Comparison of ENCODE assay signal across 28 mouse cellular contexts in the genomic region with DNA sequence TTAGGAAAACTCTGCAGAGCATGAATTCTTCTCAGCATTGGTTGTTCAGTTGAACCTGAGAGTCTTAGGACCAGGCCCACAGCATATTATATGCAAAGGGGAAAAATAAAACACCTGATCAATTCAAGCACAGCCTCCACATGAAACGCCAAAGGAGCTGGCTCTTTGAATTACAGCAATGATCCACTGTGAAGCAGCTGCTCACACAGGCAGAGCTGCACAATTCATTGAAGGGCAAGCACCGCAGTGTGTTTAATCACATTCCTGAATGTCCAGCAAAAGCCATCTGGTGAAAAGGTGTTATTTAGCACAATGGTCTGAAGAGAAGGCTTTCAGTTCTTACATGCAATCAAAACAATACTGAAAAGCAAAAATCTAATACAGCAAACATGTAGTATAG.
DNase-seq lines count a peak whose midpoint lies in the region; ATAC-seq and TF ChIP-seq lines count a peak whose summit lies in the region.
"Had no signal": no experiment of that assay in that cellular context is flagged by ENCODE, and none has a peak within 500 bp of the region (broad histone marks: within the 10 kb centered on the region; RNA-seq: fewer than 3 reads in every experiment).

No protein-coding gene starts in this region.

- 34% methylated on average over 2 of the region's 2 CpGs for WGBS in forebrain, embryonic 14.5 days
- WGBS in forebrain, embryonic 10.5 days, result 61% methylated on average over 2 of the region's 2 CpGs
- WGBS in midbrain, embryonic 12.5 days, result 52% methylated on average over 2 of the region's 2 CpGs
- WGBS in midbrain, embryonic 15.5 days, result 31% methylated on average over 2 of the region's 2 CpGs

- ATAC-seq in forebrain, embryonic 14.5 days, result no peak
- ATAC-seq in midbrain, embryonic 12.5 days (ENCODE audit: low FRiP score, low read depth), result peak; percentile 47; the same call in 1 of the 2 replicates
- ATAC-seq in midbrain, embryonic 15.5 days (replicated peaks), result no peak
- ATAC-seq: forebrain, postnatal 0 days; intestine, embryonic 15.5 days; Patski had no signal

- no peaks in the 10 kb centered on the region for H3K27me3 ChIP-seq in forebrain, embryonic 14.5 days (replicated peaks; ENCODE audit: control insufficient read depth, insufficient read depth, low read length)
- no peaks in the 10 kb centered on the region for H3K27me3 ChIP-seq in forebrain, embryonic 10.5 days (ENCODE audit: poor library complexity, severe bottlenecking)
- no peaks in the 10 kb centered on the region for H3K27me3 ChIP-seq in midbrain, embryonic 12.5 days
- H3K27me3 ChIP-seq in midbrain, embryonic 15.5 days (replicated peaks), result no peaks in the 10 kb centered on the region
- H3K27me3 ChIP-seq: hindbrain, embryonic 13.5 days; intestine, embryonic 15.5 days; limb, embryonic 13.5 days; lung, embryonic 15.5 days had no signal

- no peak overlapping the region for H3K4me2 ChIP-seq in forebrain, embryonic 14.5 days (ENCODE audit: low read length)
- H3K4me2 ChIP-seq in midbrain, embryonic 12.5 days (replicated peaks), result no peak overlapping the region
- H3K4me2 ChIP-seq in midbrain, embryonic 15.5 days, result no peak overlapping the region
- H3K4me2 ChIP-seq: hindbrain, embryonic 13.5 days; intestine, embryonic 15.5 days; limb, embryonic 13.5 days; liver, embryonic 11.5 days; lung, embryonic 15.5 days had no signal

- H3K36me3 ChIP-seq in forebrain, embryonic 14.5 days (ENCODE audit: control insufficient read depth, insufficient read depth, low read length), result no peaks in the 10 kb centered on the region
- no peaks in the 10 kb centered on the region for H3K36me3 ChIP-seq in forebrain, embryonic 10.5 days (replicated peaks)
- H3K36me3 ChIP-seq in midbrain, embryonic 12.5 days, result no peaks in the 10 kb centered on the region
- H3K36me3 ChIP-seq in midbrain, embryonic 15.5 days (replicated peaks), result no peaks in the 10 kb centered on the region
- H3K36me3 ChIP-seq: hindbrain, embryonic 13.5 days; intestine, embryonic 15.5 days; limb, embryonic 13.5 days; lung, embryonic 15.5 days had no signal

- no peaks in the 10 kb centered on the region for H3K4me1 ChIP-seq in forebrain, embryonic 14.5 days (ENCODE audit: control insufficient read depth, insufficient read depth, low read length)
- H3K4me1 ChIP-seq in forebrain, embryonic 10.5 days, result no peaks in the 10 kb centered on the region
- H3K4me1 ChIP-seq in midbrain, embryonic 12.5 days, result no peaks in the 10 kb centered on the region
- no peaks in the 10 kb centered on the region for H3K4me1 ChIP-seq in midbrain, embryonic 15.5 days
- H3K4me1 ChIP-seq: hindbrain, embryonic 13.5 days; intestine, embryonic 15.5 days; limb, embryonic 13.5 days; lung, embryonic 15.5 days had no signal

- no peaks in the 10 kb centered on the region for H3K9me3 ChIP-seq in forebrain, embryonic 14.5 days (replicated peaks; ENCODE audit: control insufficient read depth, low read length)
- no peaks in the 10 kb centered on the region for H3K9me3 ChIP-seq in forebrain, embryonic 10.5 days
- no peaks in the 10 kb centered on the region for H3K9me3 ChIP-seq in midbrain, embryonic 12.5 days
- H3K9me3 ChIP-seq in midbrain, embryonic 15.5 days, result no peaks in the 10 kb centered on the region
- H3K9me3 ChIP-seq: hindbrain, embryonic 13.5 days; intestine, embryonic 15.5 days; limb, embryonic 13.5 days; lung, embryonic 15.5 days had no signal

- no peak for TF ChIP-seq CTCF in brain, embryonic 14.5 days (IDR thresholded peaks at IDR 0.05; ENCODE audit: borderline replicate concordance, extremely low read depth, insufficient read depth, insufficient read length)

- no peak overlapping the region for H3K27ac ChIP-seq in forebrain, embryonic 14.5 days (ENCODE audit: low read depth, low read length)
- H3K27ac ChIP-seq in forebrain, embryonic 10.5 days, result no peak overlapping the region
- no peak overlapping the region for H3K27ac ChIP-seq in midbrain, embryonic 12.5 days (replicated peaks)
- H3K27ac ChIP-seq in midbrain, embryonic 15.5 days, result no peak overlapping the region
- H3K27ac ChIP-seq: hindbrain, embryonic 13.5 days; intestine, embryonic 15.5 days; kidney, postnatal 0 days; limb, embryonic 13.5 days; lung, embryonic 15.5 days; stomach, postnatal 0 days had no signal

- DNase-seq in forebrain, embryonic 14.5 days (ENCODE audit: low spot score), result peak; percentile 33
- no peak for DNase-seq in forebrain, embryonic 10.5 days (ENCODE audit: extremely low spot score, low spot score)
- DNase-seq in brain, embryonic 14.5 days (ENCODE audit: low read depth), result peak; percentile 51
- peak; percentile 2 for DNase-seq in embryo, embryonic 11.5 days (ENCODE audit: low read depth, low spot score)
- DNase-seq in left cerebral cortex, postnatal 4 days, result no peak
- DNase-seq in ovary, postnatal 10 days (ENCODE audit: low spot score), result no peak
- DNase-seq: adrenal gland, postnatal 10 days; cerebellum, adult 11 months; cerebellum, adult 9-10 months; cerebellum, postnatal 36 days; forebrain, postnatal 0 days; gastrocnemius, postnatal 10 days; kidney, adult 2 months; kidney, postnatal 4 days; right cerebral cortex, adult 18-20 months; right cerebral cortex, postnatal 4 days; thymus, adult 18-20 months; thymus, postnatal 25 days had no signal

- no peak overlapping the region for H3K4me3 ChIP-seq in forebrain, embryonic 14.5 days (ENCODE audit: low read depth, low read length)
- H3K4me3 ChIP-seq in forebrain, embryonic 10.5 days, result no peak overlapping the region
- H3K4me3 ChIP-seq in midbrain, embryonic 12.5 days, result no peak overlapping the region
- H3K4me3 ChIP-seq in midbrain, embryonic 15.5 days, result no peak overlapping the region
- H3K4me3 ChIP-seq: hindbrain, embryonic 13.5 days; intestine, embryonic 15.5 days; limb, embryonic 13.5 days; lung, embryonic 15.5 days had no signal

- intact Hi-C loops in left cerebral cortex, postnatal 4 days (cut with DNase I), result no loop called here

- TF ChIP-seq POLR2A in brain, embryonic 14.5 days (IDR thresholded peaks at IDR 0.05; ENCODE audit: borderline replicate concordance, extremely low read depth, insufficient read depth, insufficient read length, poor library complexity, severe bottlenecking), result no peak

- no peak overlapping the region for H3K9ac ChIP-seq in forebrain, embryonic 14.5 days (ENCODE audit: low read length)
- no peak overlapping the region for H3K9ac ChIP-seq in midbrain, embryonic 12.5 days (replicated peaks)
- no peak overlapping the region for H3K9ac ChIP-seq in midbrain, embryonic 15.5 days
- H3K9ac ChIP-seq: forebrain, postnatal 0 days; hindbrain, embryonic 13.5 days; intestine, embryonic 15.5 days; limb, embryonic 13.5 days; lung, embryonic 15.5 days had no signal

Comparison
In these comparisons a context has a peak if more than half of its experiments do, and no peak if none do; other contexts are left out.
1. DNase-seq: peak in forebrain, embryonic 14.5 days (single experiment), brain, embryonic 14.5 days (single experiment) and embryo, embryonic 11.5 days (single experiment); none in forebrain, embryonic 10.5 days (single experiment), left cerebral cortex, postnatal 4 days (single experiment) and ovary, postnatal 10 days (single experiment).